Mouse (Mus musculus) liver, embryonic 14.5 days (tissue): ENCODE data around the gene Lrg1.
"Not testable (repeated sequence)": the region's sequence is repeated elsewhere in the genome, so short reads cannot be mapped to it uniquely, and the experiment has no call there.

Experiments used
- CTCF ChIP-seq: IDR thresholded peaks from 2 replicates; pipeline ENCODE4 v1.5.1; 2016; ENCODE audit warnings: antibody characterized with exemption, low read depth, control low read depth
- EP300 ChIP-seq: IDR thresholded peaks from 2 replicates; pipeline ENCODE4 v1.6.1; 2016; ENCODE audit warnings: antibody characterized with exemption, low read depth

GRCm38 (mm10) chr17:56078361-56078760, 43.4 kb downstream of the Lrg1 start:
- TF ChIP-seq CTCF, EP300: not testable (repeated sequence)
